ENCODE assay signal across 10 mouse cellular contexts in the genomic region with DNA sequence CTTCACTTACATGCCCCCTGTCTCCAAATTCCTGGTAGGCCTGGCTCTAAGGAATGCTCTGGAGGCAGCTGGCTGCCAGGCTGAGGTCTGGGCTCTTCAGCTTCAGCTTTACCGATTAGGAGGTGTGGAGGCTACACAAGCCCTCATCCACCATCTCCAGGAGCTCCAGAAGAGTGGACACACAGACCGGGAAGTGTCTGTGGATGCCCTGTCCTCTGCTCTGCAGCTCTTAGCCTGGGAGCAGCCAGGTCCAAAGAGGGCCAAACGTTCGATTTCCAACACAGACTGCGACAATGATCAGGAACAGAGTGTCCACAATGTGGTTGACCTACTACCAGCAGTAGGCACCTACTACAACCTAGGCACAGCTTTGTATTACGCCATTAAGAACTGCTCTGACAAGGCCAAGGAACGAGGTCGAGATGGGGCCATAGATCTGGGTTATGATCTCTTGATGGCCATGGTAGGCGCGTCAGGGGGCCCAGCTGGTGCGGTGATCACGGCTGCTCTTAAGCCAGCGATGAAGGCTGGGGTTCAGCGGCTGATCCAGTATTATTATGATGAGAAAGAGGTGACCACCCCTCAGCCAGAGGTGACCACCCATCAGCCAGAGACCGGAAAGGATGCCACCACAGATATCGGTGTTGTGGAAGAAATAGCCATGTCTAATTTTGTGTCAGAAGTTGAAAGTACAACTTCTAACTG. TPM values are rescaled to one million over a fixed set of nuclear protein-coding genes. Genes with fewer than 3 reads are reported as not detected.
A peak's percentile ranks its signal among the peaks of the same experiment; 100 is the strongest.
DNase-seq lines count a peak whose midpoint lies in the region; ATAC-seq and TF ChIP-seq lines count a peak whose summit lies in the region.
"Had no signal": no experiment of that assay in that cellular context is flagged by ENCODE, and none has a peak within 500 bp of the region (broad histone marks: within the 10 kb centered on the region; RNA-seq: fewer than 3 reads in every experiment).

No protein-coding gene starts in this region.

- no peak overlapping the region for H3K4me3 ChIP-seq in forebrain, embryonic 13.5 days
- H3K4me3 ChIP-seq in forebrain, postnatal 0 days (ENCODE audit: low read depth, low read length): no peak overlapping the region
- peak overlapping the region; percentile 79 for H3K4me3 ChIP-seq in liver, adult 2 months (ENCODE audit: insufficient read depth, low read depth, low read length)
- H3K4me3 ChIP-seq in heart, postnatal 0 days (ENCODE audit: low read depth, low read length): peak overlapping the region; percentile 88; the same call in 1 of the 2 replicates
- H3K4me3 ChIP-seq in midbrain, postnatal 0 days (ENCODE audit: low read depth, low read length): peak overlapping the region; percentile 82; the same call in 1 of the 2 replicates

- no peak overlapping the region for H3K9ac ChIP-seq in forebrain, embryonic 13.5 days
- H3K9ac ChIP-seq in forebrain, postnatal 0 days: no peak overlapping the region
- H3K9ac ChIP-seq in liver, adult 2 months (ENCODE audit: low read depth, low read length): peak overlapping the region; percentile 82
- H3K9ac ChIP-seq in heart, postnatal 0 days (replicated peaks; ENCODE audit: low read depth, low read length): 0 out of 2 replicates have a peak overlapping the region, but pooled peaks have one; percentile 78
- no peak overlapping the region for H3K9ac ChIP-seq in midbrain, postnatal 0 days (replicated peaks; ENCODE audit: low read length, poor library complexity, severe bottlenecking)

- no peak for TF ChIP-seq POLR2A in liver, adult 2 months (IDR thresholded peaks at IDR 0.05; ENCODE audit: extremely low read depth, insufficient read depth, low read length)

- H3K27ac ChIP-seq in forebrain, embryonic 13.5 days: no peak overlapping the region
- no peak overlapping the region for H3K27ac ChIP-seq in forebrain, postnatal 0 days (ENCODE audit: low read depth, low read length)
- H3K27ac ChIP-seq in liver, adult 2 months (replicated peaks; ENCODE audit: insufficient read depth, low read depth, low read length): peak overlapping the region; percentile 91
- H3K27ac ChIP-seq in heart, postnatal 0 days (ENCODE audit: low read depth): peak overlapping the region; percentile 58; the same call in 1 of the 2 replicates
- H3K27ac ChIP-seq in midbrain, postnatal 0 days (ENCODE audit: low read depth, low read length): no peak overlapping the region

- no peak for TF ChIP-seq EP300 in heart, postnatal 0 days (IDR thresholded peaks at IDR 0.05; ENCODE audit: low read depth)

- no peaks in the 10 kb centered on the region for H3K9me3 ChIP-seq in forebrain, embryonic 13.5 days (replicated peaks)
- no peaks in the 10 kb centered on the region for H3K9me3 ChIP-seq in forebrain, postnatal 0 days (ENCODE audit: low read length)
- H3K9me3 ChIP-seq in heart, postnatal 0 days (replicated peaks; ENCODE audit: control insufficient read depth, low read length): no peaks in the 10 kb centered on the region
- no peaks in the 10 kb centered on the region for H3K9me3 ChIP-seq in midbrain, postnatal 0 days (ENCODE audit: low read length)

- DNase-seq in forebrain, postnatal 0 days: no peak
- peak; percentile 84 for DNase-seq in liver, adult 2 months (ENCODE audit: extremely low read depth, low read depth, low spot score)
- DNase-seq in liver: no peak
- DNase-seq in heart, postnatal 0 days (ENCODE audit: low spot score): no peak
- no peak for DNase-seq in midbrain, postnatal 0 days (ENCODE audit: low spot score)
- DNase-seq in gastrocnemius, adult 18-20 months (ENCODE audit: low spot score): no peak
- no peak for DNase-seq in natural killer cell, adult 2 months (ENCODE audit: low spot score in 2 of 2)

- no peaks in the 10 kb centered on the region for H3K36me3 ChIP-seq in forebrain, embryonic 13.5 days (ENCODE audit: poor library complexity, severe bottlenecking)
- H3K36me3 ChIP-seq in forebrain, postnatal 0 days (ENCODE audit: insufficient read depth): no peaks in the 10 kb centered on the region
- H3K36me3 ChIP-seq in liver, adult 2 months (ENCODE audit: control insufficient read depth, insufficient read depth, low read length): peaks cover 2% of the 10 kb centered on the region; the same call in 1 of the 2 replicates
- H3K36me3 ChIP-seq in heart, postnatal 0 days (replicated peaks; ENCODE audit: control insufficient read depth, insufficient read depth, low read length): no peaks in the 10 kb centered on the region
- no peaks in the 10 kb centered on the region for H3K36me3 ChIP-seq in midbrain, postnatal 0 days (ENCODE audit: insufficient read depth, low read length)

- H3K4me1 ChIP-seq in forebrain, embryonic 13.5 days: peaks cover 4% of the 10 kb centered on the region
- 0 out of 2 replicates have a peak, but pooled peaks cover 4% of the 10 kb centered on the region for H3K4me1 ChIP-seq in forebrain, postnatal 0 days (ENCODE audit: insufficient read depth)
- peaks cover 13% of the 10 kb centered on the region for H3K4me1 ChIP-seq in liver, adult 2 months (ENCODE audit: control insufficient read depth, insufficient read depth, low read length)
- H3K4me1 ChIP-seq in heart, postnatal 0 days (ENCODE audit: control insufficient read depth, insufficient read depth): peaks cover 9% of the 10 kb centered on the region; the same call in 1 of the 2 replicates
- no peaks in the 10 kb centered on the region for H3K4me1 ChIP-seq in midbrain, postnatal 0 days (ENCODE audit: insufficient read depth, low read length)

- peak overlapping the region; percentile 75 for H3K4me2 ChIP-seq in forebrain, embryonic 13.5 days
- H3K4me2 ChIP-seq in forebrain, postnatal 0 days (ENCODE audit: low read depth): no peak overlapping the region
- peak overlapping the region; percentile 74; the same call in 1 of the 2 replicates for H3K4me2 ChIP-seq in heart, postnatal 0 days (ENCODE audit: low read depth, low read length)
- H3K4me2 ChIP-seq in midbrain, postnatal 0 days (ENCODE audit: low read depth, low read length, poor library complexity, severe bottlenecking): peak overlapping the region; percentile 59; the same call in 1 of the 2 replicates

- H3K79me2 ChIP-seq in liver, adult 2 months (ENCODE audit: control insufficient read depth, insufficient read depth, low read length): peaks cover 16% of the 10 kb centered on the region; the same call in 1 of the 2 replicates

- no peak for TF ChIP-seq CTCF in forebrain, postnatal 0 days (IDR thresholded peaks at IDR 0.05; ENCODE audit: low read depth)
- TF ChIP-seq CTCF in liver, adult 2 months (IDR thresholded peaks at IDR 0.05; ENCODE audit: low read depth, low read length): no peak
- no peak for TF ChIP-seq CTCF in heart, postnatal 0 days (IDR thresholded peaks at IDR 0.05; ENCODE audit: low read depth)
- no peak for TF ChIP-seq CTCF in midbrain, postnatal 0 days (IDR thresholded peaks at IDR 0.05)

- 92% methylated on average over 16 of the region's 16 CpGs for WGBS in forebrain, embryonic 13.5 days
- WGBS in forebrain, postnatal 0 days: 89% methylated on average over 16 of the region's 16 CpGs
- 27% methylated on average over 16 of the region's 16 CpGs for WGBS in liver, adult 2 months
- 88% methylated on average over 16 of the region's 16 CpGs for WGBS in heart, postnatal 0 days
- WGBS in midbrain, postnatal 0 days: 93% methylated on average over 16 of the region's 16 CpGs

- ATAC-seq in forebrain, embryonic 13.5 days: no peak
- ATAC-seq in forebrain, postnatal 0 days: no peak
- ATAC-seq in heart, postnatal 0 days (ENCODE audit: insufficient read depth, low read depth): no peak
- no peak for ATAC-seq in midbrain, postnatal 0 days (ENCODE audit: low FRiP score)

- H3K27me3 ChIP-seq in forebrain, embryonic 13.5 days: peaks cover 7% of the 10 kb centered on the region; the same call in 1 of the 2 replicates
- no peaks in the 10 kb centered on the region for H3K27me3 ChIP-seq in forebrain, postnatal 0 days (ENCODE audit: insufficient read depth, low read length)
- no peaks in the 10 kb centered on the region for H3K27me3 ChIP-seq in liver, adult 2 months (ENCODE audit: control insufficient read depth, insufficient read depth, low read length)
- H3K27me3 ChIP-seq in heart, postnatal 0 days (ENCODE audit: control insufficient read depth, insufficient read depth, low read length): no peaks in the 10 kb centered on the region
- no peaks in the 10 kb centered on the region for H3K27me3 ChIP-seq in midbrain, postnatal 0 days (ENCODE audit: insufficient read depth, low read length)

RNA-seq across cellular contexts. Expression of a gene that starts 0.9 kb away (rescaled TPM):
- 0.14 TPM in 1 of 2 replicates, not detected in the other for polyA plus RNA-seq in forebrain, embryonic 13.5 days (2015; fragmentation: Nextera tagmentation; extraction: Ambion mirVana)
- total RNA-seq in forebrain, postnatal 0 days (2014; rRNA removed): 0.38 and 0.54 TPM in 2 replicates
- polyA plus RNA-seq in forebrain, postnatal 0 days (2015; fragmentation: Nextera tagmentation; extraction: Ambion mirVana): 0.12 and 0.26 TPM in 2 replicates
- total RNA-seq in liver, adult 2 months (2014; rRNA removed): 1,199 and 1,422 TPM in 2 replicates
- 2,021 and 2,079 TPM in 2 replicates for polyA plus RNA-seq in liver, adult 2 months (2012; rRNA removed)
- total RNA-seq in heart, postnatal 0 days (2014; rRNA removed; ENCODE audit: low replicate concordance): not detected in 2 replicates
- not detected in 2 replicates for polyA plus RNA-seq in heart, postnatal 0 days (2015; fragmentation: Nextera tagmentation; extraction: Ambion mirVana)
- 0.42 TPM in 1 of 2 replicates, not detected in the other for total RNA-seq in midbrain, postnatal 0 days (2014; rRNA removed)
- 0.20 and 0.83 TPM in 2 replicates for polyA plus RNA-seq in midbrain, postnatal 0 days (2015; fragmentation: Nextera tagmentation; extraction: Ambion mirVana)
- total RNA-seq in gastrocnemius, adult 18-20 months (2021): under 1 TPM in 1 of 2 experiments, not detected in 1; 0.28 TPM
- polyA plus RNA-seq: limb, embryonic 11.5 days had no signal

RNA-seq across cellular contexts. Expression of a gene that starts 1.0 kb away (rescaled TPM):
- 14.5 and 15.3 TPM in 2 replicates for polyA plus RNA-seq in forebrain, embryonic 13.5 days (2015; fragmentation: Nextera tagmentation; extraction: Ambion mirVana)
- total RNA-seq in forebrain, postnatal 0 days (2014; rRNA removed): 7.2 and 8.1 TPM in 2 replicates
- polyA plus RNA-seq in forebrain, postnatal 0 days (2015; fragmentation: Nextera tagmentation; extraction: Ambion mirVana): 6.8 and 10.3 TPM in 2 replicates
- 17.0 and 17.6 TPM in 2 replicates for total RNA-seq in liver, adult 2 months (2014; rRNA removed)
- 26.3 and 46.6 TPM in 2 replicates for polyA plus RNA-seq in liver, adult 2 months (2012; rRNA removed)
- 8.2 and 10.0 TPM in 2 replicates for total RNA-seq in heart, postnatal 0 days (2014; rRNA removed; ENCODE audit: low replicate concordance)
- polyA plus RNA-seq in heart, postnatal 0 days (2015; fragmentation: Nextera tagmentation; extraction: Ambion mirVana): 6.0 and 6.2 TPM in 2 replicates
- 8.7 and 9.8 TPM in 2 replicates for total RNA-seq in midbrain, postnatal 0 days (2014; rRNA removed)
- 10.5 and 12.9 TPM in 2 replicates for polyA plus RNA-seq in midbrain, postnatal 0 days (2015; fragmentation: Nextera tagmentation; extraction: Ambion mirVana)
- total RNA-seq in gastrocnemius, adult 18-20 months (2021): 1 to 10 TPM; 2.7 to 5.2 TPM

RNA-seq across cellular contexts. Expression of a gene that starts 15.5 kb away (rescaled TPM):
- polyA plus RNA-seq in forebrain, embryonic 13.5 days (2015; fragmentation: Nextera tagmentation; extraction: Ambion mirVana): 0.27 and 0.33 TPM in 2 replicates
- total RNA-seq in forebrain, postnatal 0 days (2014; rRNA removed): not detected in 2 replicates
- polyA plus RNA-seq in forebrain, postnatal 0 days (2015; fragmentation: Nextera tagmentation; extraction: Ambion mirVana): not detected in 2 replicates
- total RNA-seq in liver, adult 2 months (2014; rRNA removed): 201 and 227 TPM in 2 replicates
- 446 and 456 TPM in 2 replicates for polyA plus RNA-seq in liver, adult 2 months (2012; rRNA removed)
- total RNA-seq in heart, postnatal 0 days (2014; rRNA removed; ENCODE audit: low replicate concordance): not detected in 2 replicates
- 0.14 TPM in 1 of 2 replicates, not detected in the other for polyA plus RNA-seq in heart, postnatal 0 days (2015; fragmentation: Nextera tagmentation; extraction: Ambion mirVana)
- not detected in 2 replicates for total RNA-seq in midbrain, postnatal 0 days (2014; rRNA removed)
- not detected in 2 replicates for polyA plus RNA-seq in midbrain, postnatal 0 days (2015; fragmentation: Nextera tagmentation; extraction: Ambion mirVana)
- under 1 TPM in 1 of 2 experiments, not detected in 1; 0.21 TPM for total RNA-seq in gastrocnemius, adult 18-20 months (2021)
- polyA plus RNA-seq: gonadal fat pad, adult 2 months had no signal

RNA-seq across cellular contexts. Expression of a gene that starts 29.2 kb away (rescaled TPM):
- not detected in 2 replicates for polyA plus RNA-seq in forebrain, embryonic 13.5 days (2015; fragmentation: Nextera tagmentation; extraction: Ambion mirVana)
- total RNA-seq in forebrain, postnatal 0 days (2014; rRNA removed): 0.31 TPM in 1 of 2 replicates, not detected in the other
- not detected in 2 replicates for polyA plus RNA-seq in forebrain, postnatal 0 days (2015; fragmentation: Nextera tagmentation; extraction: Ambion mirVana)
- total RNA-seq in liver, adult 2 months (2014; rRNA removed): not detected in 2 replicates
- polyA plus RNA-seq in liver, adult 2 months (2012; rRNA removed): not detected in 2 replicates
- total RNA-seq in heart, postnatal 0 days (2014; rRNA removed; ENCODE audit: low replicate concordance): 6.6 and 6.8 TPM in 2 replicates
- polyA plus RNA-seq in heart, postnatal 0 days (2015; fragmentation: Nextera tagmentation; extraction: Ambion mirVana): 4.7 and 5.2 TPM in 2 replicates
- not detected in 2 replicates for total RNA-seq in midbrain, postnatal 0 days (2014; rRNA removed)
- polyA plus RNA-seq in midbrain, postnatal 0 days (2015; fragmentation: Nextera tagmentation; extraction: Ambion mirVana): 0.12 TPM in 1 of 2 replicates, not detected in the other
- total RNA-seq in gastrocnemius, adult 18-20 months (2021): not detected
- polyA plus RNA-seq: limb, embryonic 11.5 days had no signal

RNA-seq across cellular contexts. Expression of a gene that starts 33.8 kb away (rescaled TPM):
- 32.0 and 35.0 TPM in 2 replicates for polyA plus RNA-seq in forebrain, embryonic 13.5 days (2015; fragmentation: Nextera tagmentation; extraction: Ambion mirVana)
- total RNA-seq in forebrain, postnatal 0 days (2014; rRNA removed): 14.9 and 20.0 TPM in 2 replicates
- 9.6 and 11.9 TPM in 2 replicates for polyA plus RNA-seq in forebrain, postnatal 0 days (2015; fragmentation: Nextera tagmentation; extraction: Ambion mirVana)
- 9.1 and 11.8 TPM in 2 replicates for total RNA-seq in liver, adult 2 months (2014; rRNA removed)
- 12.7 and 20.3 TPM in 2 replicates for polyA plus RNA-seq in liver, adult 2 months (2012; rRNA removed)
- 19.6 and 24.1 TPM in 2 replicates for total RNA-seq in heart, postnatal 0 days (2014; rRNA removed; ENCODE audit: low replicate concordance)
- 12.5 and 13.4 TPM in 2 replicates for polyA plus RNA-seq in heart, postnatal 0 days (2015; fragmentation: Nextera tagmentation; extraction: Ambion mirVana)
- total RNA-seq in midbrain, postnatal 0 days (2014; rRNA removed): 18.3 and 19.0 TPM in 2 replicates
- polyA plus RNA-seq in midbrain, postnatal 0 days (2015; fragmentation: Nextera tagmentation; extraction: Ambion mirVana): 12.5 and 13.4 TPM in 2 replicates
- total RNA-seq in gastrocnemius, adult 18-20 months (2021): 1 to 10 TPM; 3.3 to 3.7 TPM

Comparison
In these comparisons a context has a peak if more than half of its experiments do, and no peak if none do; other contexts are left out.
1. H3K27ac ChIP-seq: peak in liver, adult 2 months (single experiment) and heart, postnatal 0 days (single experiment); none in forebrain, embryonic 13.5 days (single experiment), forebrain, postnatal 0 days (single experiment) and midbrain, postnatal 0 days (single experiment).
2. H3K4me3 ChIP-seq: peak in liver, adult 2 months (single experiment), heart, postnatal 0 days (single experiment) and midbrain, postnatal 0 days (single experiment); none in forebrain, embryonic 13.5 days (single experiment) and forebrain, postnatal 0 days (single experiment).
3. H3K9ac ChIP-seq: peak in liver, adult 2 months (single experiment) and heart, postnatal 0 days (single experiment); none in forebrain, embryonic 13.5 days (single experiment), forebrain, postnatal 0 days (single experiment) and midbrain, postnatal 0 days (single experiment).
4. RNA of a gene that starts 0.9 kb away (total RNA-seq): 1,199 to 1,422 TPM in liver, adult 2 months; 0.38 to 0.54 TPM in forebrain, postnatal 0 days, 0.28 TPM in gastrocnemius, adult 18-20 months, not detected in heart, postnatal 0 days and 0.42 TPM in midbrain, postnatal 0 days; every median in the first group is over 100 times any median in the second.
5. RNA of a gene that starts 15.5 kb away (total RNA-seq): 201 to 227 TPM in liver, adult 2 months; 0.21 TPM in gastrocnemius, adult 18-20 months, not detected in forebrain, postnatal 0 days, not detected in heart, postnatal 0 days and not detected in midbrain, postnatal 0 days; every median in the first group is over 100 times any median in the second.